Mouse (Mus musculus) midbrain, embryonic 11.5 days (tissue): Measurements from ENCODE around the gene Nphs1. TPM values are rescaled to one million over a fixed set of nuclear protein-coding genes. Genes with fewer than 3 reads are reported as not detected.
"Not testable (repeated sequence)": the region's sequence is repeated elsewhere in the genome, so short reads cannot be mapped to it uniquely, and the experiment has no call there.

Experiments used
- ATAC-seq: fragments of 200-750 bp; cut with Nextera tagmentation; 2 replicates; pipeline ENCODE4 v1.8.0; 2017; ENCODE audit warnings: moderate TSS enrichment, moderate library complexity; ENCODE audit not compliant: low FRiP score
- DNase-seq: peaks from one replicate; pipeline ENCODE4 v3.0.0; 2015; ENCODE audit warnings: low spot score; ENCODE audit errors: missing footprints
- H3K27ac ChIP-seq: fragments of 300-500 bp; sonication (generic); 2 replicates; pipeline ENCODE4 v1.5.1; 2014; ENCODE audit warnings: low read depth, low read length
- H3K27me3 ChIP-seq: fragments of 300-500 bp; sonication (generic); 2 replicates; pipeline ENCODE4 v1.6.1; 2014; ENCODE audit warnings: mild to moderate bottlenecking, low read length, moderate library complexity, mixed read lengths; ENCODE audit not compliant: control insufficient read depth, insufficient read depth
- H3K36me3 ChIP-seq: fragments of 300-500 bp; sonication (generic); 2 replicates; pipeline ENCODE4 v1.6.1; 2014; ENCODE audit warnings: mild to moderate bottlenecking, low read length, moderate library complexity, mixed read lengths; ENCODE audit not compliant: control insufficient read depth, insufficient read depth
- H3K4me1 ChIP-seq: fragments of 300-500 bp; sonication (generic); 2 replicates; pipeline ENCODE4 v1.6.1; 2014; ENCODE audit warnings: low read length; ENCODE audit not compliant: control insufficient read depth, insufficient read depth
- H3K4me2 ChIP-seq: fragments of 300-500 bp; sonication (generic); 2 replicates; pipeline ENCODE4 v1.6.1; 2014; ENCODE audit warnings: mild to moderate bottlenecking, moderate library complexity
- H3K4me3 ChIP-seq: fragments of 300-500 bp; sonication (generic); 2 replicates; pipeline ENCODE4 v1.5.1; 2014; ENCODE audit warnings: low read depth, low read length
- H3K9ac ChIP-seq: fragments of 300-500 bp; sonication (generic); 2 replicates; pipeline ENCODE4 v1.6.1; 2014; ENCODE audit warnings: low read length
- H3K9me3 ChIP-seq: fragments of 300-500 bp; sonication (generic); 2 replicates; pipeline ENCODE4 v1.6.1; 2016; ENCODE audit warnings: low read length; ENCODE audit not compliant: control insufficient read depth
- WGBS: fragments of 180-500 bp; shearing (Covaris S2); extraction: QIAGEN DNeasy Blood & Tissue Kit; methylation state at CpG from one replicate; pipeline ENCODE4 v1.1.7; 2014; 5-methylcytosine and 5-hydroxymethylcytosine counted together
- polyA plus RNA-seq: library from polyadenylated mRNA; unstranded; fragments of >200 nt; fragmentation: Nextera tagmentation; extraction: Ambion mirVana; gene quantifications from 2 replicates; pipeline ENCODE4 v1.2.1, GENCODE M21; 2014

The Nphs1 gene
- polyA plus RNA-seq, 1 experiment from 2014 or later: not detected

- H3K27me3 ChIP-seq: no peaks in the 10 kb centered on the region
- peaks cover 7% of the 10 kb centered on the region for H3K4me1 ChIP-seq
- no peak overlapping the region for H3K4me2 ChIP-seq
- H3K36me3 ChIP-seq: no peaks in the 10 kb centered on the region
- H3K27ac ChIP-seq: no peak overlapping the region
- peak; percentile 31 for DNase-seq
- H3K4me3 ChIP-seq: no peak overlapping the region
- no peak overlapping the region for H3K9ac ChIP-seq
- no peaks in the 10 kb centered on the region for H3K9me3 ChIP-seq
- WGBS: 75% methylated on average over 4 of the region's 4 CpGs
- ATAC-seq: no peak
Observed at GRCm38 (mm10) chr7:30474999-30475398, 16.9 kb downstream of the Nphs1 start.

- not testable (repeated sequence) for ATAC-seq, H3K9me3 ChIP-seq, DNase-seq, H3K27ac ChIP-seq, H3K9ac ChIP-seq, H3K4me1 ChIP-seq, H3K36me3 ChIP-seq, H3K4me3 ChIP-seq, H3K27me3 ChIP-seq, H3K4me2 ChIP-seq
- WGBS: 90% methylated on average over 7 of the region's 7 CpGs
Observed at GRCm38 (mm10) chr7:30476136-30476535, 18.0 kb downstream of the Nphs1 start.

- no peaks in the 10 kb centered on the region for H3K27me3 ChIP-seq
- H3K9ac ChIP-seq: peak overlapping the region; percentile 43
- peak; percentile 91 for DNase-seq
- peak overlapping the region; percentile 22 for H3K4me3 ChIP-seq
- ATAC-seq: peak; percentile 87
- no peaks in the 10 kb centered on the region for H3K36me3 ChIP-seq
- H3K4me2 ChIP-seq: peak overlapping the region; percentile 40
- H3K4me1 ChIP-seq: peaks cover 7% of the 10 kb centered on the region
- no peaks in the 10 kb centered on the region for H3K9me3 ChIP-seq
- 11% methylated on average over 32 of the region's 32 CpGs for WGBS
- H3K27ac ChIP-seq: peak overlapping the region; percentile 47; the same call in 1 of the 2 replicates
Observed at GRCm38 (mm10) chr7:30477415-30478381, 19.6 kb downstream of the Nphs1 start.

GRCm38 (mm10) chr7:30484250-30484649, 26.1 kb downstream of the Nphs1 start:
- ATAC-seq: no peak
- Histone ChIP-seq H3K4me2 (no peak overlapping the region), H3K27ac (no peak overlapping the region), H3K9ac (no peak overlapping the region), H3K36me3 (no peaks in the 10 kb centered on the region), H3K27me3 (no peaks in the 10 kb centered on the region), H3K9me3 (no peaks in the 10 kb centered on the region), H3K4me1 (no peaks in the 10 kb centered on the region), H3K4me3 (no peak overlapping the region)
- DNase-seq: peak; percentile 85
- 15% methylated on average over 8 of the region's 8 CpGs for WGBS

GRCm38 (mm10) chr7:30490251-30490956, 32.3 kb downstream of the Nphs1 start:
- DNase-seq: peak; percentile 92
- WGBS: 35% methylated on average over 16 of the region's 16 CpGs
- Histone ChIP-seq H3K4me1 (no peaks in the 10 kb centered on the region), H3K4me3 (no peak overlapping the region), H3K27me3 (no peaks in the 10 kb centered on the region), H3K4me2 (no peak overlapping the region), H3K36me3 (no peaks in the 10 kb centered on the region), H3K27ac (no peak overlapping the region), H3K9ac (no peak overlapping the region), H3K9me3 (no peaks in the 10 kb centered on the region)
- no peak for ATAC-seq

- DNase-seq (no peak), ATAC-seq (no peak)
- 14% methylated on average over 6 of the region's 6 CpGs for WGBS
- Histone ChIP-seq H3K27me3 (no peaks in the 10 kb centered on the region), H3K27ac (no peak overlapping the region), H3K9ac (no peak overlapping the region), H3K4me3 (no peak overlapping the region), H3K4me2 (no peak overlapping the region), H3K9me3 (no peaks in the 10 kb centered on the region), H3K36me3 (no peaks in the 10 kb centered on the region), H3K4me1 (no peaks in the 10 kb centered on the region)
Observed at GRCm38 (mm10) chr7:30490957-30491307, 32.8 kb downstream of the Nphs1 start.

- Histone ChIP-seq H3K4me2 (no peak overlapping the region), H3K4me3 (no peak overlapping the region), H3K36me3 (no peaks in the 10 kb centered on the region), H3K27me3 (no peaks in the 10 kb centered on the region), H3K27ac (no peak overlapping the region), H3K9ac (no peak overlapping the region), H3K9me3 (no peaks in the 10 kb centered on the region), H3K4me1 (no peaks in the 10 kb centered on the region)
- 25% methylated on average over 4 of the region's 4 CpGs for WGBS
- DNase-seq (peak; percentile 97), ATAC-seq (no peak)
Observed at GRCm38 (mm10) chr7:30492765-30493164, 34.6 kb downstream of the Nphs1 start.

GRCm38 (mm10) chr7:30493401-30493931, 35.4 kb downstream of the Nphs1 start, which contains the start of gene Prodh2:
Gene Prodh2, plus strand, starts transcription at chr7:30493622.
- H3K4me1 ChIP-seq: no peaks in the 10 kb centered on the region
- DNase-seq (peak; percentile 79), ATAC-seq (no peak)
- no peaks in the 10 kb centered on the region for H3K27me3 ChIP-seq
- H3K9me3 ChIP-seq: no peaks in the 10 kb centered on the region
- no peak within 1 kb of the TSS for H3K4me3 ChIP-seq
- H3K27ac ChIP-seq: no peak within 1 kb of the TSS
- 56% methylated on average over 11 of the region's 11 CpGs for WGBS
- H3K4me2 ChIP-seq: no peak within 1 kb of the TSS
- H3K9ac ChIP-seq: no peak within 1 kb of the TSS
- H3K36me3 ChIP-seq: no peaks in the 10 kb centered on the region
